Mouse (Mus musculus): ENCODE data around the gene Pdhb. TPM values are rescaled to one million over a fixed set of nuclear protein-coding genes. Genes with fewer than 3 reads are reported as not detected.

Gene Pdhb
- polyA plus RNA-seq, 1 experiment = not detected

DNA sequence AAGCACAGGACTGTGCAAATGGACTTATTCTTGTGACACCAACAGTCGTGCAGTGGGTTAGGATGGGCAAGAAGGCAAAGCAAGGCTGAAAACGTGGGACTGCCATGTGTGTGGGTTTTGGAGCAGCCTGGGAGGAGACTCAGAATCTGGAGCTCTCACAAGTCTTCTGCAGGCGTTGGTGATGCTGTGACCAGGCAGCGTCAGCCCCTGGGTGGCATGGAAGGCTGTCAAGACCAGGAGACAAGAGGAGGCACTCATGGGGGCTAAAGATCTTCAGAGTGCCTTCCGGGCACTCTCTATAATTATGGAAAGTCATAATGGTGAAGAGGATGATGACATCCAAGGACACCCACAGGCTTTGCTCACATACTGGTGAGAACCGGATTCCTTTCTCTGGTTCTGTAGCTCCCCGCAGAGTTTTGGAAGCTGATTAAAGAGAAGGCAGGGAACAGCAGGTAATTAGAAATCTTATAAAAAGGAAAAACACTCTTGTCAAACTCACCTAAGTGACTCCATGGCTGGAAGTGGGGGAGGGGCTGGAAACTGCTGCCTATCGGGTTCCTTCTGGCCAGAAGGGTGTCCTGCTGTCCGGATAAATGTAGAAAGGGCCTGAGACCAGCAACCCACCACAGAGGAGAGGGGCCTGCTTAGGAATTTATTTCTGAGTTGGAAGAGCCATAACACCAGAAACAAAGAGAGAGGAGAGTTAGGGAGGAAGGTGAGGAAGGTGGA, 33.5 kb upstream of the Pdhb start:
- WGBS = 61% methylated on average over 9 of the region's 9 CpGs
- Histone ChIP-seq H3K4me1 (ENCODE audit: control insufficient read depth, insufficient read depth, low read length) (peaks cover 12% of the 10 kb centered on the region), H3K4me3 (ENCODE audit: insufficient read depth, low read depth, low read length) (no peak overlapping the region), H3K27ac (ENCODE audit: insufficient read depth, low read depth, low read length) (no peak overlapping the region)
- TF ChIP-seq POLR2A (IDR thresholded peaks at IDR 0.05; ENCODE audit: insufficient read depth, low read depth, low read length) (no peak), CTCF (IDR thresholded peaks at IDR 0.05; ENCODE audit: insufficient read depth, low read depth, low read length) (no peak)

DNA sequence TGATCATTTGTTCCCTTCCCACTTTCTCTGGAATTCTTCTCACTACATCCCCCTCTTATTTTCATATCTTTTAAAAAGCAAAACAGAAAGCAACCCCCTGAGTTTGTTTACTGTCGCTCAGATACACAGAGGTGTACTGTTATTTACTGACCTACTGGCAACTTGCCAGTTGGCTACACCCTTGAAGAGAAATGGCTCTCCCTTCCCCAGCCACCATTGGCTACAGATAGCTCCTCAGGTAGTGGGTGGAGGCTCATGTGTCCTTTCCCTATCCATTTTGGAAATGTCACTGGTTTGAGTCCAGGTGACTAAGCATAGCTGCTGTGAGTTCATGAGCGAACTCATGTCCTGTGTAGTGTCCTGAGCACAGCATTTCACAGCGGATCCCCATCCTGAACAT, 28.9 kb upstream of the Pdhb start:
- WGBS = 84% methylated on average over 3 of the region's 3 CpGs
- Histone ChIP-seq H3K4me1 (ENCODE audit: control insufficient read depth, insufficient read depth, low read length) (peaks cover 2% of the 10 kb centered on the region; the same call in 1 of the 2 replicates), H3K4me3 (ENCODE audit: insufficient read depth, low read depth, low read length) (no peak overlapping the region), H3K27ac (ENCODE audit: insufficient read depth, low read depth, low read length) (no peak overlapping the region)
- TF ChIP-seq POLR2A (IDR thresholded peaks at IDR 0.05; ENCODE audit: insufficient read depth, low read depth, low read length) = no peak
- no peak for TF ChIP-seq CTCF (IDR thresholded peaks at IDR 0.05; ENCODE audit: insufficient read depth, low read depth, low read length)

- WGBS = 22% methylated on average over 5 of the region's 5 CpGs
- H3K4me1 ChIP-seq (ENCODE audit: control insufficient read depth, insufficient read depth, low read length) = peaks cover 2% of the 10 kb centered on the region; the same call in 1 of the 2 replicates
- no peak overlapping the region for H3K27ac ChIP-seq (ENCODE audit: insufficient read depth, low read depth, low read length)
- TF ChIP-seq POLR2A (IDR thresholded peaks at IDR 0.05; ENCODE audit: insufficient read depth, low read depth, low read length) = no peak
- no peak for TF ChIP-seq CTCF (IDR thresholded peaks at IDR 0.05; ENCODE audit: insufficient read depth, low read depth, low read length)
- H3K4me3 ChIP-seq (ENCODE audit: insufficient read depth, low read depth, low read length) = no peak overlapping the region
Measured at GRCm38 (mm10) chr14:8200769-8201168, 27.9 kb upstream of the Pdhb start.

DNA sequence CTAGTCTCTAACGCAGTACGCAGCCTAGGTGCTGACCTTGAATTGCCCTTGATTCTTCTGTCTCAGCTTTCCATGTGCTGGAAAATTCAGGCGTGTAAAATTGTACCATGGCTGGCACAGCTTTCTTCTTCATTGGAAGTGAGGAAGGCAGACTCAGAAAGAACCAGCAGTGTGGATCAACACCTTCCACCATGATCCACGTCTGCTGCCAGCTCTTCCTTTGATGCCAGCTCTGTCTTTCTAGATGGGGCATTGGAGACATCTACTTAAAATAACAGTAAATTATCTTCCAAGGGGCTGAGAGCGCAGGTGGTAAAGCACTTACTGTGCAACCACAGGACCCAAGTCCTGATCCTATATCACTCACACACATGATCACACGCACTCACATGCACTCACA, 19.9 kb upstream of the Pdhb start:
- TF ChIP-seq POLR2A (IDR thresholded peaks at IDR 0.05; ENCODE audit: insufficient read depth, low read depth, low read length) = no peak
- no peak for TF ChIP-seq CTCF (IDR thresholded peaks at IDR 0.05; ENCODE audit: insufficient read depth, low read depth, low read length)
- H3K4me1 ChIP-seq (ENCODE audit: control insufficient read depth, insufficient read depth, low read length) = no peaks in the 10 kb centered on the region
- H3K4me3 ChIP-seq (ENCODE audit: insufficient read depth, low read depth, low read length) = no peak overlapping the region
- WGBS = 87% methylated on average over 6 of the region's 6 CpGs
- H3K27ac ChIP-seq (ENCODE audit: insufficient read depth, low read depth, low read length) = no peak overlapping the region

- WGBS = 79% methylated on average over 12 of the region's 12 CpGs
- no peak overlapping the region for H3K27ac ChIP-seq (ENCODE audit: insufficient read depth, low read depth, low read length)
- no peaks in the 10 kb centered on the region for H3K4me1 ChIP-seq (ENCODE audit: control insufficient read depth, insufficient read depth, low read length)
- TF ChIP-seq CTCF (IDR thresholded peaks at IDR 0.05; ENCODE audit: insufficient read depth, low read depth, low read length) (no peak), POLR2A (IDR thresholded peaks at IDR 0.05; ENCODE audit: insufficient read depth, low read depth, low read length) (no peak)
- H3K4me3 ChIP-seq (ENCODE audit: insufficient read depth, low read depth, low read length) = no peak overlapping the region
Measured at GRCm38 (mm10) chr14:8191331-8191965, 18.6 kb upstream of the Pdhb start.

GRCm38 (mm10) chr14:8190556-8190955, 17.7 kb upstream of the Pdhb start:
- TF ChIP-seq POLR2A (IDR thresholded peaks at IDR 0.05; ENCODE audit: insufficient read depth, low read depth, low read length) = no peak
- no peak for TF ChIP-seq CTCF (IDR thresholded peaks at IDR 0.05; ENCODE audit: insufficient read depth, low read depth, low read length)
- Histone ChIP-seq H3K4me1 (ENCODE audit: control insufficient read depth, insufficient read depth, low read length) (no peaks in the 10 kb centered on the region), H3K27ac (ENCODE audit: insufficient read depth, low read depth, low read length) (no peak overlapping the region), H3K4me3 (ENCODE audit: insufficient read depth, low read depth, low read length) (no peak overlapping the region)
- WGBS = 94% methylated on average over 3 of the region's 3 CpGs

GRCm38 (mm10) chr14:8186278-8187045, 13.6 kb upstream of the Pdhb start:
- H3K27ac ChIP-seq (ENCODE audit: insufficient read depth, low read depth, low read length) = no peak overlapping the region

DNA sequence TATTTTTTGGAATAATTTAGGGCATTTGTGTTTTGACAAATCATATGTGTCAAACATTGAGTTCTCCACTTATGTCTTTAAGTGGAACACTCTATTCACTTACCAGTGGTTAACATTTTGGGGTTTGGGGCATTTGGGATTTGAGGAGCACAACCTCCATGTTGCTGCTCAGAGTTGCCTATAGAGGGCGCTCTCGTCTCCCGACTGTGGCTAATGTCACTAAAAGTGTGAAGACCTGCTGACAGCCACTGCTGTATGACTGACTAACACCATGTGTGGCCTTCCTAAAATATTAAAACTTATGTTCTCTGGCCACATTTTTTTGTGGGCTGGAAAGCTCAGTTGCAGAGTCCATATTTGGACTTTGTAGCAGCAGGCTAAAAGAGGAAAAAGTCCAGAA, 10.5 kb upstream of the Pdhb start:
- no peak for TF ChIP-seq POLR2A (IDR thresholded peaks at IDR 0.05; ENCODE audit: insufficient read depth, low read depth, low read length)
- no peak for TF ChIP-seq CTCF (IDR thresholded peaks at IDR 0.05; ENCODE audit: insufficient read depth, low read depth, low read length)
- Histone ChIP-seq H3K27ac (ENCODE audit: insufficient read depth, low read depth, low read length) (no peak overlapping the region), H3K4me3 (ENCODE audit: insufficient read depth, low read depth, low read length) (no peak overlapping the region), H3K4me1 (ENCODE audit: control insufficient read depth, insufficient read depth, low read length) (no peaks in the 10 kb centered on the region)
- WGBS = 56% methylated on average over 3 of the region's 3 CpGs

More at GRCm38 (mm10) chr14:8186278-8187045, 13.6 kb upstream of the Pdhb start:
- no peak overlapping the region for H3K4me3 ChIP-seq (ENCODE audit: insufficient read depth, low read depth, low read length)
- no peaks in the 10 kb centered on the region for H3K4me1 ChIP-seq (ENCODE audit: control insufficient read depth, insufficient read depth, low read length)
- 81% methylated on average over 6 of the region's 6 CpGs for WGBS
- TF ChIP-seq POLR2A (IDR thresholded peaks at IDR 0.05; ENCODE audit: insufficient read depth, low read depth, low read length) = no peak
- no peak for TF ChIP-seq CTCF (IDR thresholded peaks at IDR 0.05; ENCODE audit: insufficient read depth, low read depth, low read length)
